Mouse (Mus musculus) neural tube, embryonic 14.5 days (tissue): ENCODE measurements around the gene Drd1. TPM values are rescaled to one million over a fixed set of nuclear protein-coding genes. Genes with fewer than 3 reads are reported as not detected.

ENCODE experiments used
- ATAC-seq: fragments of 200-750 bp; cut with Nextera tagmentation; 2 replicates; pipeline ENCODE4 v1.8.0; 2017; ENCODE audit warnings: low read depth, mild to moderate bottlenecking, moderate TSS enrichment, moderate library complexity
- H3K27ac ChIP-seq: fragments of 300-500 bp; sonication (generic); 2 replicates; pipeline ENCODE4 v1.5.1; 2014; ENCODE audit warnings: low read depth, mild to moderate bottlenecking, control low read depth, low read length, moderate library complexity, mixed read lengths
- H3K27me3 ChIP-seq: fragments of 300-500 bp; sonication (generic); 2 replicates; pipeline ENCODE4 v1.6.1; 2014; ENCODE audit warnings: low read length; ENCODE audit not compliant: control insufficient read depth, insufficient read depth
- H3K36me3 ChIP-seq: fragments of 300-500 bp; sonication (generic); 2 replicates; pipeline ENCODE4 v1.6.1; 2014; ENCODE audit warnings: low read length, mixed read lengths; ENCODE audit not compliant: control insufficient read depth, insufficient read depth
- H3K4me1 ChIP-seq: fragments of 300-500 bp; sonication (generic); 2 replicates; pipeline ENCODE4 v1.6.1; 2014; ENCODE audit warnings: low read length; ENCODE audit not compliant: control insufficient read depth, insufficient read depth
- H3K4me2 ChIP-seq: fragments of 300-500 bp; sonication (generic); 2 replicates; pipeline ENCODE4 v1.6.1; 2014; ENCODE audit warnings: mild to moderate bottlenecking, low read depth, low read length, control low read depth
- H3K4me3 ChIP-seq: fragments of 300-500 bp; sonication (generic); 2 replicates; pipeline ENCODE4 v1.5.1; 2014; ENCODE audit warnings: low read depth, low read length, control low read depth, mixed read lengths
- H3K9ac ChIP-seq: fragments of 300-500 bp; sonication (generic); replicated peaks from 2 replicates; pipeline ENCODE4 v1.6.1; 2014; ENCODE audit warnings: low read depth, mild to moderate bottlenecking, control low read depth, low read length, mixed read lengths
- H3K9me3 ChIP-seq: fragments of 300-500 bp; sonication (generic); 2 replicates; pipeline ENCODE4 v1.6.1; 2016; ENCODE audit warnings: low read length; ENCODE audit not compliant: control insufficient read depth
- WGBS: fragments of 180-500 bp; shearing (Covaris S2); extraction: QIAGEN DNeasy Blood & Tissue Kit; methylation state at CpG from one replicate; pipeline ENCODE4 v1.1.7; 2014; 5-methylcytosine and 5-hydroxymethylcytosine counted together
- polyA plus RNA-seq: library from polyadenylated mRNA; unstranded; fragments of >200 nt; fragmentation: Nextera tagmentation; extraction: Ambion mirVana; gene quantifications from 2 replicates; pipeline ENCODE4 v1.2.1, GENCODE M21; 2014

The Drd1 gene
- polyA plus RNA-seq, 1 experiment from 2014 or later, result 0.88 TPM

GRCm38 (mm10) chr13:54035541-54035940 lies 20.0 kb downstream of the Drd1 start:
- Histone ChIP-seq H3K9me3 (no peaks in the 10 kb centered on the region), H3K27ac (no peak overlapping the region), H3K4me1 (no peaks in the 10 kb centered on the region), H3K9ac (no peak overlapping the region), H3K4me2 (no peak overlapping the region), H3K36me3 (no peaks in the 10 kb centered on the region), H3K27me3 (no peaks in the 10 kb centered on the region), H3K4me3 (no peak overlapping the region)
- no peak for ATAC-seq
- WGBS, result 78% methylated on average over 1 of the region's 1 CpGs

GRCm38 (mm10) chr13:54033653-54034052 lies 21.9 kb downstream of the Drd1 start:
- H3K9me3 ChIP-seq, result no peaks in the 10 kb centered on the region
- ATAC-seq, result no peak
- no peak overlapping the region for H3K9ac ChIP-seq
- no peaks in the 10 kb centered on the region for H3K36me3 ChIP-seq
- no peaks in the 10 kb centered on the region for H3K4me1 ChIP-seq
- no peaks in the 10 kb centered on the region for H3K27me3 ChIP-seq
- H3K4me2 ChIP-seq, result no peak overlapping the region
- H3K27ac ChIP-seq, result no peak overlapping the region
- H3K4me3 ChIP-seq, result no peak overlapping the region
- 81% methylated on average over 4 of the region's 4 CpGs for WGBS

GRCm38 (mm10) chr13:54027079-54027478 lies 28.4 kb downstream of the Drd1 start:
- no peak overlapping the region for H3K4me2 ChIP-seq
- ATAC-seq, result no peak
- no peaks in the 10 kb centered on the region for H3K27me3 ChIP-seq
- H3K9ac ChIP-seq, result no peak overlapping the region
- no peaks in the 10 kb centered on the region for H3K4me1 ChIP-seq
- no peaks in the 10 kb centered on the region for H3K9me3 ChIP-seq
- H3K4me3 ChIP-seq, result no peak overlapping the region
- no peak overlapping the region for H3K27ac ChIP-seq
- H3K36me3 ChIP-seq, result no peaks in the 10 kb centered on the region
- 67% methylated on average over 7 of the region's 7 CpGs for WGBS

GRCm38 (mm10) chr13:54023311-54023710 lies 32.2 kb downstream of the Drd1 start:
- no peak overlapping the region for H3K9ac ChIP-seq
- no peaks in the 10 kb centered on the region for H3K4me1 ChIP-seq
- no peak overlapping the region for H3K4me2 ChIP-seq
- ATAC-seq, result no peak
- H3K27ac ChIP-seq, result no peak overlapping the region
- H3K4me3 ChIP-seq, result no peak overlapping the region
- H3K9me3 ChIP-seq, result no peaks in the 10 kb centered on the region
- no peaks in the 10 kb centered on the region for H3K27me3 ChIP-seq
- WGBS, result 55% methylated on average over 5 of the region's 5 CpGs
- H3K36me3 ChIP-seq, result no peaks in the 10 kb centered on the region

- Histone ChIP-seq H3K27me3 (no peaks in the 10 kb centered on the region), H3K4me1 (no peaks in the 10 kb centered on the region), H3K9me3 (no peaks in the 10 kb centered on the region), H3K4me2 (no peak overlapping the region), H3K36me3 (no peaks in the 10 kb centered on the region), H3K9ac (no peak overlapping the region), H3K4me3 (no peak overlapping the region), H3K27ac (no peak overlapping the region)
- WGBS, result 92% methylated on average over 4 of the region's 4 CpGs
- no peak for ATAC-seq
Measured at GRCm38 (mm10) chr13:54008716-54009115, 46.8 kb downstream of the Drd1 start.

Other genes with a start within 250 kb of the Drd1 start
- gene Sfxn1, start 16.2 kb upstream of the Drd1 start, polyA plus RNA-seq, result 74.5 and 86.2 TPM in 2 replicates
- 0.50 and 0.52 TPM in 2 replicates for gene Hrh2, start 136.4 kb upstream of the Drd1 start, polyA plus RNA-seq